Mouse (Mus musculus): Measurements from ENCODE around the gene Zfp704. TPM values are rescaled to one million over a fixed set of nuclear protein-coding genes. Genes with fewer than 3 reads are reported as not detected.
"Not testable (repeated sequence)": the region's sequence is repeated elsewhere in the genome, so short reads cannot be mapped to it uniquely, and the experiment has no call there.

Zfp704 gene
- polyA plus RNA-seq, 1 experiment from 2014 or later, result 14.8 TPM

DNA sequence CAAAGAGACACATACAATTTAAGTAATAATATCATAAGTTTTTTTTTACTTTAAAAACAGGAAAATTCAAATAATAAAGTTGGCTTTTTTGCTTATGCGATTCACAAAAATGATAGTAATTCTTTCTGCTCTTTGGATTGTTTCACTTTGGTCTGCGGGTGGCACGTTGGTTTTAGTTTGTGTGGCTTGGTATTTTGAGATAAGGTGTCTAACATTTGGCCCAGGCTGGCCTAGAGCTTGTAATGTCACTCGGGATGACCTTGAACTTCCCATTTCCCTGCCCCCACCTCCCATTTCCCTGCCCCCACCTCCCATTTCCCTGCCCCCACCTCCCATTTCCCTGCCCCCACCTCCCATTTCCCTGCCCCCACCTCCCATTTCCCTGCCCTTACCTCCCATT is 39.1 kb downstream of the Zfp704 start:
- H3K9ac ChIP-seq (ENCODE audit: low read depth, low read length), result no peak overlapping the region
- WGBS, result 95% methylated on average over 4 of the region's 4 CpGs
- H3K9me3 ChIP-seq (ENCODE audit: control insufficient read depth, low read length), result no peaks in the 10 kb centered on the region
- H3K4me1 ChIP-seq (ENCODE audit: control insufficient read depth, insufficient read depth, low read length), result peaks cover 31% of the 10 kb centered on the region
- H3K4me3 ChIP-seq (ENCODE audit: low read length), result no peak overlapping the region
- no peak overlapping the region for H3K4me2 ChIP-seq (replicated peaks; ENCODE audit: low read depth, low read length)
- no peak for ATAC-seq (ENCODE audit: low FRiP score, low TSS enrichment)
- no peaks in the 10 kb centered on the region for H3K27me3 ChIP-seq (ENCODE audit: control insufficient read depth, insufficient read depth, low read length)
- no peak overlapping the region for H3K27ac ChIP-seq (ENCODE audit: low read depth, low read length)
- H3K36me3 ChIP-seq (ENCODE audit: control insufficient read depth, insufficient read depth, low read length), result no peaks in the 10 kb centered on the region

DNA sequence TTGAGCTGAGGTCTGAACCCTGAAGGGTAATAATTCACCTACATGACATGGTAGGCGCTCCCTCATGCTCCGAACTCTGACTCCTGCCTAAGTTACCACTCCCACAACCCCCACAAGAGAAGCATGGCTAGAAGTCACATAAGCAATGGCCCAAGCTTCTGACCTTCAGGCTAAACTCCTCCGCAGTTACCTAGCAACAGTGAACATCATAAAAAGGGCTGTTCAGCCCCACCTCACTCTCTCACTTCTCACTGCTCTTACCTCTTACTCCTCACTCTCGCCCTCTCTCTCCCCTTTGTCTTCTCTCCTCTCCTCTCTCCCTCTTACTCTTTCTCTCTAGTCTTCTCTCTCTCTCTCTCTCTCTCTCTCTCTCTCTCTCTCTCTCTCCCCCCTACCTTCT is 40.2 kb downstream of the Zfp704 start:
- H3K4me2 ChIP-seq (replicated peaks; ENCODE audit: low read depth, low read length); H3K27me3 ChIP-seq (ENCODE audit: control insufficient read depth, insufficient read depth, low read length); H3K4me3 ChIP-seq (ENCODE audit: low read length); H3K27ac ChIP-seq (ENCODE audit: low read depth, low read length); ATAC-seq (ENCODE audit: low FRiP score, low TSS enrichment); H3K9me3 ChIP-seq (ENCODE audit: control insufficient read depth, low read length); H3K36me3 ChIP-seq (ENCODE audit: control insufficient read depth, insufficient read depth, low read length); H3K9ac ChIP-seq (ENCODE audit: low read depth, low read length): not testable (repeated sequence)
- H3K4me1 ChIP-seq (ENCODE audit: control insufficient read depth, insufficient read depth, low read length), result peaks cover 27% of the 10 kb centered on the region
- 49% methylated on average over 4 of the region's 4 CpGs for WGBS

DNA sequence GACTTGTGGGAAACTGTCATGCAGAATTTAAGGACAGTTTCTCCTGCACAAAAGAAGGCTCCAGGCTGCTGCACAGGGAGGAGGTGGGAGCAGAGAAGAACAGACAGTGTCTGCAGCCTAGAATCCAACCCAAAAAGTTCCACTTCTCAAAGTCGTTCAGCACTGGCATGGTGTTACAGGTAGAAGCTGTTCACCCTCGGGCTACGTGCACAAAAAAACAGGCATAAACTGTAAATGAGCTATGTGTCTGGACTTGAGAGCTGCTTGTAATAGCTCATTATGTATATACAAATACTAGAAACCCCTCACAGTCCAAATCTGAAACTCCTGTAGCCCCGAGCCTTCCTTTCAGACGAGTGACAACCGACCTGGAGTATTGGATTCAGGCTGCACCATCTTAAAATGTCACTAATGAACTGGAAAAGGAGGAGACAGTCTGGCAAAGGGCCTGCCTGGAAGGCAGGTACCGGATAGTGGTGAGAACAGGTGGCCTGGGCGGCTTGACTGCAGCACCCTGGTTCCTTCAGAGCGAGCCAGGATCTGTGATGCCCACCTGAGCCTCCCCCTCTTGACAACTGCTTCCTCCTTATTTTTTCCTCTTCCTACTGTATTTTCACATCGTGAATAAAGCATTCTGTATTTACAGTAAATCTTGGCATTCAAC is 41.2 kb downstream of the Zfp704 start:
- no peak for ATAC-seq (ENCODE audit: low FRiP score, low TSS enrichment)
- no peaks in the 10 kb centered on the region for H3K36me3 ChIP-seq (ENCODE audit: control insufficient read depth, insufficient read depth, low read length)
- no peaks in the 10 kb centered on the region for H3K27me3 ChIP-seq (ENCODE audit: control insufficient read depth, insufficient read depth, low read length)
- H3K4me1 ChIP-seq (ENCODE audit: control insufficient read depth, insufficient read depth, low read length), result peaks cover 19% of the 10 kb centered on the region
- H3K27ac ChIP-seq (ENCODE audit: low read depth, low read length), result no peak overlapping the region
- H3K9ac ChIP-seq (ENCODE audit: low read depth, low read length), result no peak overlapping the region
- 69% methylated on average over 10 of the region's 10 CpGs for WGBS
- H3K4me3 ChIP-seq (ENCODE audit: low read length), result no peak overlapping the region
- no peak overlapping the region for H3K4me2 ChIP-seq (replicated peaks; ENCODE audit: low read depth, low read length)
- H3K9me3 ChIP-seq (ENCODE audit: control insufficient read depth, low read length), result no peaks in the 10 kb centered on the region

DNA sequence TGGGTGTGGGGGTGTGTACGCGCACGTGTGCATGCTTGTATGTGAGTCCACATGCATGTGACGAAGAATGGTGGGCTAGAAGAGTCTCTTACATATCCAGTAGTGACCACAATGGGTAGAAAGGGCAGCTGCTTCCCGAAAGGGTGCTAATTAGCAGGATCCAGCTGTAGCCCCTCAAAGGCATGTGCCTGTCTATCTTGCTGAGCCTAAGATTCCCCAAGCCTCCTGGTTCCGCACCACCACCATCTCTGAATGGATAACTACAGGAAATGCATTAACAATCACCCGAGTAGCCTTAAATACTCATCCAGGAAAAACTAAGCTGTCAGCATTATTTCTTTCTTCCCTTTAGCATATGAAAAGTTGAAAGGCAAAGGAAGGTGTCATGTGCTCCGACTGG is 41.9 kb downstream of the Zfp704 start:
- peaks cover 15% of the 10 kb centered on the region for H3K4me1 ChIP-seq (ENCODE audit: control insufficient read depth, insufficient read depth, low read length)
- no peak overlapping the region for H3K9ac ChIP-seq (ENCODE audit: low read depth, low read length)
- H3K4me3 ChIP-seq (ENCODE audit: low read length), result no peak overlapping the region
- H3K4me2 ChIP-seq (replicated peaks; ENCODE audit: low read depth, low read length), result no peak overlapping the region
- H3K27me3 ChIP-seq (ENCODE audit: control insufficient read depth, insufficient read depth, low read length), result no peaks in the 10 kb centered on the region
- ATAC-seq (ENCODE audit: low FRiP score, low TSS enrichment), result no peak
- H3K36me3 ChIP-seq (ENCODE audit: control insufficient read depth, insufficient read depth, low read length), result no peaks in the 10 kb centered on the region
- no peaks in the 10 kb centered on the region for H3K9me3 ChIP-seq (ENCODE audit: control insufficient read depth, low read length)
- no peak overlapping the region for H3K27ac ChIP-seq (ENCODE audit: low read depth, low read length)
- 68% methylated on average over 8 of the region's 8 CpGs for WGBS

DNA sequence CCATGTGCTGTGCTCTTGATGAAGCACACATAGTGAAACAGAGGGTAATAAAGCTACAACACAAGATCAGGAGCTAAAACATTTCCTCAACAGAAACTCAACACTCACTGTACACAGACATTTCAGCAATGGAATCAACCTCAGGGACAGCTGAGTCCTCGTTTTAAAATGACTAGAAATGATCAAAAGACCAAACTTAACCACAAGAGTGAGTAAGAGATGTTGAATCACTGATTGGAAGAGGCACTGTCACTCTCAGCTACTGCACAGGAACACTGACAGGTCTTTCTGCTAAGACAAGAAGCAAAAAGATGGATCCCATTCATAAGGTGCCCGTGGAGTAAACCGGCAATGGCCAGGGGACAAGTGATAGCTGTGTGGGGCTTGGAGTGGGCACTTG is 43.1 kb downstream of the Zfp704 start:
- Histone ChIP-seq H3K9me3 (ENCODE audit: control insufficient read depth, low read length) (no peaks in the 10 kb centered on the region), H3K9ac (ENCODE audit: low read depth, low read length) (no peak overlapping the region), H3K4me1 (ENCODE audit: control insufficient read depth, insufficient read depth, low read length) (peaks cover 15% of the 10 kb centered on the region), H3K36me3 (ENCODE audit: control insufficient read depth, insufficient read depth, low read length) (no peaks in the 10 kb centered on the region), H3K27me3 (ENCODE audit: control insufficient read depth, insufficient read depth, low read length) (no peaks in the 10 kb centered on the region), H3K4me2 (replicated peaks; ENCODE audit: low read depth, low read length) (no peak overlapping the region), H3K27ac (ENCODE audit: low read depth, low read length) (no peak overlapping the region), H3K4me3 (ENCODE audit: low read length) (no peak overlapping the region)
- 92% methylated on average over 3 of the region's 3 CpGs for WGBS
- no peak for ATAC-seq (ENCODE audit: low FRiP score, low TSS enrichment)

DNA sequence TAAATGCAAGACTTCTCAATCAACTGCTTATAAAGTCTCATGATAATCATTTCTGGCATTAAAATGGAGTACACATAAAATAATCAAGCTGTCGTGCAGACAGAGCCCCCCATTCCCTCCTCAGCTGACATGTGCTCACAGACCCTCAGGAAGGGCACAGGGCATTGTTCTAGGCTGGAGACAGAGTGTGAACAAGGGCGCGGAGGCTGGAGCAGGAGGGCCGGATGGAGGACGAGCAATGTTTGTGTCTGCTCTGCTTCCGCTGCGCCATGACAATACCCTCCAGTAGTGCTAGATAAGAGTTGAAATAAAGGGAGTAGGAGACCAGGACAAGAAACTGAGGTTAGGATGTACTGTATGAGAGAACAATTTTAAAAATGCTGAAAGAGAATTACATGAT is 46.3 kb downstream of the Zfp704 start:
- ATAC-seq (ENCODE audit: low FRiP score, low TSS enrichment), result no peak
- no peaks in the 10 kb centered on the region for H3K9me3 ChIP-seq (ENCODE audit: control insufficient read depth, low read length)
- peaks cover 8% of the 10 kb centered on the region for H3K4me1 ChIP-seq (ENCODE audit: control insufficient read depth, insufficient read depth, low read length)
- H3K27me3 ChIP-seq (ENCODE audit: control insufficient read depth, insufficient read depth, low read length), result no peaks in the 10 kb centered on the region
- H3K4me3 ChIP-seq (ENCODE audit: low read length), result no peak overlapping the region
- no peaks in the 10 kb centered on the region for H3K36me3 ChIP-seq (ENCODE audit: control insufficient read depth, insufficient read depth, low read length)
- H3K9ac ChIP-seq (ENCODE audit: low read depth, low read length), result no peak overlapping the region
- H3K4me2 ChIP-seq (replicated peaks; ENCODE audit: low read depth, low read length), result no peak overlapping the region
- 81% methylated on average over 7 of the region's 7 CpGs for WGBS
- H3K27ac ChIP-seq (ENCODE audit: low read depth, low read length), result no peak overlapping the region

DNA sequence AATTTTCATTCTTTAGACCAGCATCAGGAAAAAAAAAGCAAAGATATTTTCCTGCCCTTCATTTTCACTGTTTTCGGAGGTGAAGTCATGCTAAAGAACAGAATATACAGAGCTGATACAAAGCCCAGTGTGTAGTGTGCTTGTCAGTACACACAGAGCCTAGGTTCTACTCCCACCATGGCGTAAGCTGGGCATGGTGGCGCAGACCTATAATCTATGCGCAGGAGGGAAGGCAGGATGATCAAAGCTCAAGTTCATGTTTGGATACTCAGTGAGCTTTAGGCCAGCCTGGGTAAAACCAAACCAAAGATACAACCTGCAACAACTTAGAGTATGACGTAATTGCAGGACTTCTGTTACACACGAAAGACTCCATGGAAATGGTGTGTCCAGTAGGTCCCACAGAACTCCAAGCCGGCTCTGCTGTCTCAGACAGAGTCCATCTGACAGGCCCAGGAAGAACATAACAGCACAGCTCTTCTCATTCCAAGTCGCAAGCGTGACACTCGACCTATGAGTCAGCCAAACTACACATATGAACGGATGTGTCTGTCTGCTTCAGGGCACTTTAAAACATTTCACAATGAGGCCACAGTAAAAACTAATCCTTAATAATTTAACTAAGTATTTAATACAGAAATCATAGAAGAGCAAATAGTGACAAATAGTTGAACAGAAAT is 47.1 kb downstream of the Zfp704 start:
- Histone ChIP-seq H3K27ac (ENCODE audit: low read depth, low read length) (no peak overlapping the region), H3K36me3 (ENCODE audit: control insufficient read depth, insufficient read depth, low read length) (no peaks in the 10 kb centered on the region), H3K9me3 (ENCODE audit: control insufficient read depth, low read length) (no peaks in the 10 kb centered on the region), H3K4me1 (ENCODE audit: control insufficient read depth, insufficient read depth, low read length) (peaks cover 2% of the 10 kb centered on the region; the same call in 1 of the 2 replicates), H3K27me3 (ENCODE audit: control insufficient read depth, insufficient read depth, low read length) (no peaks in the 10 kb centered on the region), H3K9ac (ENCODE audit: low read depth, low read length) (no peak overlapping the region), H3K4me2 (replicated peaks; ENCODE audit: low read depth, low read length) (no peak overlapping the region), H3K4me3 (ENCODE audit: low read length) (no peak overlapping the region)
- 76% methylated on average over 11 of the region's 11 CpGs for WGBS
- ATAC-seq (ENCODE audit: low FRiP score, low TSS enrichment), result no peak

DNA sequence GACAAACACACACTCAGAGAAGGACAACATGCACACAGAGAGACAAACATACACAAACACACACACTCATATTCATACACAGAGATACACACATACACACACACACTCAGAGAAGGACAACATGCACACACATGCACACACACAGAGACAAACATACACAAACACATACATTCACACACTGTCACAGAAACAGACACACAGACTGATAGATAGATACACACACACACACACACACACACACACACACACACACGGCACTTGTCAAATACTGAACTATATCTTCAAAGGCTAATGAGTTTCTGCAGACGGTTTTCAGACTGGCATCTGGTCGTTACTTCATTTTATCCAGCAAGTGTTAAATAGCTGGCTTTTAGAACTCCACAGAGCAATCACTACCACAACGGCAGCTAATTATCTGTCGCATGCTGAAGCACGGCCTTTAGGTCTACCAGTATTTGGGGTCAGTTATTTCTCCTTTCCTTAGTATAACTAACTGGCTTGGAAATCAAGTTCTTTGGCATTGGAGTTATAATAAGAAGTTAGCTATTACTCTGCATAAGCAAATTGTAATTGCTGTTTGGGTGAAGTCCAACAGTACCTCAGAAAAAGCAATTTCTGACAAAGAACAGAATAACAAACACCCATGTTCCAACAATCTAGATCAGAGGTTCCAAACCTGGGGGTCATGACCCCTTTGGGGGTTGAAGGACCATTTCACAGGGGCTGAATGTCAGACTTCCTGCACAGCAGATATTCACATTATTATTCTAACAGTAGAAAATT is 51.9 kb downstream of the Zfp704 start:
- Histone ChIP-seq H3K4me3 (ENCODE audit: low read length) (no peak overlapping the region), H3K9ac (ENCODE audit: low read depth, low read length) (no peak overlapping the region), H3K4me1 (ENCODE audit: control insufficient read depth, insufficient read depth, low read length) (no peaks in the 10 kb centered on the region), H3K4me2 (replicated peaks; ENCODE audit: low read depth, low read length) (no peak overlapping the region), H3K27ac (ENCODE audit: low read depth, low read length) (no peak overlapping the region), H3K36me3 (ENCODE audit: control insufficient read depth, insufficient read depth, low read length) (no peaks in the 10 kb centered on the region), H3K9me3 (ENCODE audit: control insufficient read depth, low read length) (no peaks in the 10 kb centered on the region), H3K27me3 (ENCODE audit: control insufficient read depth, insufficient read depth, low read length) (no peaks in the 10 kb centered on the region)
- ATAC-seq (ENCODE audit: low FRiP score, low TSS enrichment), result no peak
- 48% methylated on average over 6 of the region's 6 CpGs for WGBS

DNA sequence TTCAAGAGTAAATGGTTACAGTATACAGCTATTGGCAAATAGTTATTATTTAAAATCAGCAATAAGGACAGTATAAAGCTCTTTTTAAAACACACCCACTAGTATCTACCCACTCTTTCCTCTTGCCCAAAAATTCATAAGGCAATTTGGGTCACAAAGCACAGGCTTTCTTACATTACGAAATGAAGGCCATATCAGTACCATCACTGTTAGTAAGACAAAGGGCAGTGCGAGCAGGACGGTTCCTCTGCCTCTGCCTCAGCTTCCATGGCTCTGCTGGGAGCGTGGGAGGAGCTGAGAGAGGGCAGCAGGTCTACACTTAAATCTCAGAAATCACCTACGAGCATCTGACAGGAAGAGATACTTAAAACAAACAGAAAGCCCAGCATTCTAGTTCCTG is 53.7 kb downstream of the Zfp704 start:
- Histone ChIP-seq H3K9me3 (ENCODE audit: control insufficient read depth, low read length) (no peaks in the 10 kb centered on the region), H3K9ac (ENCODE audit: low read depth, low read length) (no peak overlapping the region), H3K27ac (ENCODE audit: low read depth, low read length) (no peak overlapping the region), H3K27me3 (ENCODE audit: control insufficient read depth, insufficient read depth, low read length) (no peaks in the 10 kb centered on the region), H3K4me2 (replicated peaks; ENCODE audit: low read depth, low read length) (no peak overlapping the region), H3K36me3 (ENCODE audit: control insufficient read depth, insufficient read depth, low read length) (no peaks in the 10 kb centered on the region), H3K4me3 (ENCODE audit: low read length) (no peak overlapping the region), H3K4me1 (ENCODE audit: control insufficient read depth, insufficient read depth, low read length) (peaks cover 9% of the 10 kb centered on the region; the same call in 1 of the 2 replicates)
- ATAC-seq (ENCODE audit: low FRiP score, low TSS enrichment), result no peak
- 22% methylated on average over 5 of the region's 5 CpGs for WGBS

All from kidney, embryonic 14.5 days (tissue).